In the genomic region with DNA sequence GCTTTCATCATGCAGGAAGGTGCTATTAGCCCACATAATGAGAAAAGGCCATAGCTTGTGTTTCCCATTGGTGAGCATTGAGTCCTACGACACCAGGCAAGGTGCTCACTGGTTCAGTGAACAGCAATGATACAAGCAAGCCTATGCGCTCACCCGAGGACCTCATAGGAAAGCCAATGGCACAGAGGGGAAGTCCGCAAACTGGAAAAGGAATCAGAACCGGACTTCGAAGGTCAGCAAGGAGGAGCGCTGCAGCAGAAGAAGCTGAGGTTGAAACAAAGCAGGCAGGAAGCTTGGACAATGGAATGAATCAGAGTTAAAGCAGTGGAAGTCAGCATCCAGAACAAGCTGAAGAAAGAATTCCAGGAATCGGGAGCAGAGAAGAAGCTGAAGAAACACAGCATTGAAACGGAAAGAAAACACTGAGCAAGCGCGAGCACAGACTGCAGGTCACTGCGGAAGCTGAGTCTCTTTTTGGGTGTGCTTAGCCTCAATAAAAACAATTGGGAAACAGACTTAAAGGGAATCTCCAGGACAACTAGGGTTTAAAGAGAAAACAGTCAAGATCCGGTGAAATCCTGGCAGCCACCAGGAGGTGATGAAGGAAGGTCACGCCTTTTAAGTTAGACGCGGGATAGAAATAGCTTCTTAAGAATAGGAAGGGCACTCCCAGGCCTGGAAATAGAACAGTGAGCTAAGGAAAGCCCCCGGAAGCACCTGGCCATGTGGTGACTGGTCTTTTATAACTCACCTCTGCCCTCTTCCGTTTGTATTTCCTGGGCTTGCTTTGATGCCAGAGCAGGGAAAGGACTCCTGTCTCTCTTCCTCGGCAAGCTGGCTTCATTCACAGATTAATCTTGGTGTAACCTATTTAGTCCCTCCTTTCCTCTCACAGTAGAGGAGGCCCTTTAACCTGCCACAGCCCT, we compare ENCODE assay signal across 8 mouse cellular contexts.
DNase-seq lines count a peak whose midpoint lies in the region; ATAC-seq and TF ChIP-seq lines count a peak whose summit lies in the region.

No protein-coding gene starts in this region.

- 0 out of 2 replicates have a peak overlapping the region, but pooled peaks have one; percentile 2 for H3K27ac ChIP-seq in embryonic facial prominence, embryonic 12.5 days
- no peak overlapping the region for H3K27ac ChIP-seq in embryonic facial prominence, embryonic 10.5 days (replicated peaks)
- H3K27ac ChIP-seq in heart, adult 2 months = peak overlapping the region; percentile 76
- H3K27ac ChIP-seq in kidney, postnatal 0 days = peak overlapping the region; percentile 15; the same call in 1 of the 2 replicates
- no peak overlapping the region for H3K27ac ChIP-seq in hindbrain, embryonic 14.5 days

- no peak overlapping the region for H3K9ac ChIP-seq in embryonic facial prominence, embryonic 12.5 days
- H3K9ac ChIP-seq in heart, adult 2 months (ENCODE audit: low read depth, low read length) = no peak overlapping the region
- no peak overlapping the region for H3K9ac ChIP-seq in kidney, postnatal 0 days (ENCODE audit: low read depth, low read length)
- no peak overlapping the region for H3K9ac ChIP-seq in hindbrain, embryonic 14.5 days

- TF ChIP-seq CTCF in heart, adult 2 months (IDR thresholded peaks at IDR 0.05) = no peak
- TF ChIP-seq CTCF in kidney, postnatal 0 days (IDR thresholded peaks at IDR 0.05; ENCODE audit: low read depth) = no peak

- H3K36me3 ChIP-seq in embryonic facial prominence, embryonic 12.5 days = no peaks in the 10 kb centered on the region
- H3K36me3 ChIP-seq in embryonic facial prominence, embryonic 10.5 days (replicated peaks) = no peaks in the 10 kb centered on the region
- H3K36me3 ChIP-seq in heart, adult 2 months (ENCODE audit: control insufficient read depth, insufficient read depth, low read length) = no peaks in the 10 kb centered on the region
- H3K36me3 ChIP-seq in kidney, postnatal 0 days (ENCODE audit: insufficient read depth, low read length) = no peaks in the 10 kb centered on the region
- H3K36me3 ChIP-seq in hindbrain, embryonic 14.5 days (replicated peaks; ENCODE audit: control insufficient read depth, insufficient read depth) = no peaks in the 10 kb centered on the region

- no peak for ATAC-seq in embryonic facial prominence, embryonic 12.5 days (ENCODE audit: insufficient number of reproducible peaks, insufficient read depth, low FRiP score, low TSS enrichment)
- 0 out of 2 replicates have a peak, but pooled peaks have one; percentile 31 for ATAC-seq in kidney, postnatal 0 days (replicated peaks; ENCODE audit: low FRiP score, low read depth)
- ATAC-seq in monocyte, adult 5-6 weeks (replicated peaks; ENCODE audit: insufficient number of reproducible peaks, low FRiP score, low TSS enrichment, poor library complexity, severe bottlenecking) = 0 out of 2 replicates have a peak, but pooled peaks have one; percentile 31
- ATAC-seq in erythroid progenitor cell, adult 5-6 weeks (replicated peaks; ENCODE audit: low FRiP score, poor library complexity, severe bottlenecking) = no peak
- ATAC-seq in hindbrain, embryonic 14.5 days (ENCODE audit: low FRiP score) = no peak

- H3K9me3 ChIP-seq in embryonic facial prominence, embryonic 12.5 days = no peaks in the 10 kb centered on the region
- no peaks in the 10 kb centered on the region for H3K9me3 ChIP-seq in embryonic facial prominence, embryonic 10.5 days
- no peaks in the 10 kb centered on the region for H3K9me3 ChIP-seq in kidney, postnatal 0 days (replicated peaks; ENCODE audit: low read length)
- H3K9me3 ChIP-seq in hindbrain, embryonic 14.5 days (ENCODE audit: control insufficient read depth, low read length) = no peaks in the 10 kb centered on the region

- WGBS in embryonic facial prominence, embryonic 12.5 days = 68% methylated on average over 19 of the region's 19 CpGs
- WGBS in embryonic facial prominence, embryonic 10.5 days = 67% methylated on average over 19 of the region's 19 CpGs
- 35% methylated on average over 19 of the region's 19 CpGs for WGBS in heart, adult 2 months
- 51% methylated on average over 19 of the region's 19 CpGs for WGBS in kidney, postnatal 0 days
- WGBS in hindbrain, embryonic 14.5 days = 68% methylated on average over 19 of the region's 19 CpGs

- H3K4me1 ChIP-seq in embryonic facial prominence, embryonic 12.5 days = no peaks in the 10 kb centered on the region
- H3K4me1 ChIP-seq in embryonic facial prominence, embryonic 10.5 days = no peaks in the 10 kb centered on the region
- peaks cover 5% of the 10 kb centered on the region for H3K4me1 ChIP-seq in heart, adult 2 months (ENCODE audit: control insufficient read depth, insufficient read depth, low read length)
- H3K4me1 ChIP-seq in kidney, postnatal 0 days (replicated peaks; ENCODE audit: insufficient read depth, low read length) = no peaks in the 10 kb centered on the region; the same call in 1 of the 2 replicates
- H3K4me1 ChIP-seq in hindbrain, embryonic 14.5 days (replicated peaks; ENCODE audit: control insufficient read depth, insufficient read depth, low read length) = no peaks in the 10 kb centered on the region

- no peaks in the 10 kb centered on the region for H3K27me3 ChIP-seq in embryonic facial prominence, embryonic 12.5 days
- H3K27me3 ChIP-seq in embryonic facial prominence, embryonic 10.5 days (replicated peaks; ENCODE audit: low read depth, poor library complexity, severe bottlenecking) = no peaks in the 10 kb centered on the region
- H3K27me3 ChIP-seq in heart, adult 2 months (ENCODE audit: control insufficient read depth, insufficient read depth, low read length) = no peaks in the 10 kb centered on the region
- no peaks in the 10 kb centered on the region for H3K27me3 ChIP-seq in kidney, postnatal 0 days (ENCODE audit: insufficient read depth, low read length)
- no peaks in the 10 kb centered on the region for H3K27me3 ChIP-seq in hindbrain, embryonic 14.5 days (ENCODE audit: control insufficient read depth, insufficient read depth, low read length)

- H3K4me2 ChIP-seq in embryonic facial prominence, embryonic 12.5 days (replicated peaks) = no peak overlapping the region
- H3K4me2 ChIP-seq in kidney, postnatal 0 days (ENCODE audit: low read length) = no peak overlapping the region
- H3K4me2 ChIP-seq in hindbrain, embryonic 14.5 days (replicated peaks) = no peak overlapping the region

- no peak for TF ChIP-seq POLR2A in heart, adult 2 months (IDR thresholded peaks at IDR 0.05; ENCODE audit: insufficient read depth, low read depth, low read length)

- DNase-seq in embryonic facial prominence, embryonic 10.5 days (ENCODE audit: low spot score) = no peak
- DNase-seq in heart, adult 2 months = peak; percentile 53 to 74
- DNase-seq in kidney, postnatal 0 days (ENCODE audit: low spot score) = peak; percentile 41
- no peak for DNase-seq in ovary, postnatal 10 days (ENCODE audit: low spot score)
- no peak for DNase-seq in hindbrain, embryonic 14.5 days (ENCODE audit: low spot score)

- intact Hi-C loops in heart, adult 2 months (cut with DNase I) = no loop called here

- no peaks in the 10 kb centered on the region for H3K79me2 ChIP-seq in heart, adult 2 months (replicated peaks; ENCODE audit: control insufficient read depth, insufficient read depth, low read length)

- H3K4me3 ChIP-seq in embryonic facial prominence, embryonic 12.5 days = no peak overlapping the region
- H3K4me3 ChIP-seq in embryonic facial prominence, embryonic 10.5 days = no peak overlapping the region
- H3K4me3 ChIP-seq in heart, adult 2 months = peak overlapping the region; percentile 1; the same call in 1 of the 2 replicates
- no peak overlapping the region for H3K4me3 ChIP-seq in kidney, postnatal 0 days (replicated peaks; ENCODE audit: low read depth, low read length)
- no peak overlapping the region for H3K4me3 ChIP-seq in hindbrain, embryonic 14.5 days (replicated peaks; ENCODE audit: low read length)

- peak; percentile 72; the same call in 1 of the 2 replicates for TF ChIP-seq EP300 in heart, adult 2 months (IDR thresholded peaks at IDR 0.05; ENCODE audit: insufficient read depth, low read depth, low read length)

Comparison
In these comparisons a context has a peak if more than half of its experiments do, and no peak if none do; other contexts are left out.
1. H3K27ac ChIP-seq: peak in embryonic facial prominence, embryonic 12.5 days (single experiment), heart, adult 2 months (single experiment) and kidney, postnatal 0 days (single experiment); none in embryonic facial prominence, embryonic 10.5 days (single experiment) and hindbrain, embryonic 14.5 days (single experiment).
2. ATAC-seq: peak in kidney, postnatal 0 days (single experiment) and monocyte, adult 5-6 weeks (single experiment); none in embryonic facial prominence, embryonic 12.5 days (single experiment), erythroid progenitor cell, adult 5-6 weeks (single experiment) and hindbrain, embryonic 14.5 days (single experiment).
3. DNase-seq: peak in heart, adult 2 months (2 of 2) and kidney, postnatal 0 days (single experiment); none in embryonic facial prominence, embryonic 10.5 days (single experiment), ovary, postnatal 10 days (single experiment) and hindbrain, embryonic 14.5 days (single experiment).